Mouse (Mus musculus) heart, adult 8-10 months (tissue): ENCODE results near the gene Gm20388. TPM values are rescaled to one million over a fixed set of nuclear protein-coding genes. Genes with fewer than 3 reads are reported as not detected.

ENCODE experiments used
- DNase-seq: peaks from one replicate; pipeline ENCODE4 v3.0.0; 2022; ENCODE audit warnings: low spot score
- total RNA-seq, 4 experiments: library from RNA; stranded (reverse); gene quantifications; 2 replicates each; pipeline ENCODE4 v1.2.4; 2022

Gene Gm20388
- total RNA-seq, 4 experiments from 2014 or later, result 4.2 to 6.7 TPM; not detected in 2

DNA sequence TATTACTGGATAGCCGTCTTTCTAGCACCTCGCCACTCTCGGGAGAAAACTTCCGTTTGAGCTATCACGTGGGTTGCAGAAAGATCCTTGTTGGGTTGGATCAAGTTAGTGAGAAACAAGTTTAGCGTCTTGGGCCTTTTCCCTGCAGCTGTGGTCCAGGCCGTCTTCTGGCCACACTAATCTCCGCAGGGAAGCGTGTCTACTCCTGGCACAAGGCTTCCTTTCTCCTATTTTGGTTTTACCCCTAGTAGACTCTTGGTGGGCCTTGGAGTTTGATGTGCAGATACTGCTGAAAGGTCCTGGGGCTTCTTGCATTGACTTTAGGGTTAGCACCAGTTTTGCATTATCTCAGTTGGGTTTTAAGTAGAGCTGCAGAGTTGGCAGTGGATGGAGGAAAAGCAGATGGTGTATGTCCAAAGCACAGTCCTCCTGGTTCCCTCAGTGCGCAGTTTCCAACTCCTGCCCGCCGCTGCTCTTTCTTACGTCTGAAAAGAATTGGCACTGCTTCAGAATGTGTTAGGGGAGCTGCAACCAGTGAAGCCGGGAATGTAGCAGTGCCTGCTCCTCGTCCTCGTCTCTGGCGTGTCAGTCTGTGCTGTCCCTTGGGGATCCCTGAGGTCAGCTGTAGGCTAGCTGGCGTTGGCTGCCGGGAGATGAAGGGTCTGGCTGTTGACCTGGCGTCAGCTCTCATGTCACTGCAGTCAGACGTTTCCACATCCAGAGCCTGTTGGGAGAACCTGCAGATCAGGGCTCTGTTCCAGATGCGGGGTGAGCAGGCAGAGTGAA lies 2107.6 kb downstream of the Gm20388 start:
- peak; percentile 41 for DNase-seq

- no peak for DNase-seq
These were observed 2108.5 kb downstream of the Gm20388 start for GRCm38 (mm10) chr8:122019162-122019561.

DNA sequence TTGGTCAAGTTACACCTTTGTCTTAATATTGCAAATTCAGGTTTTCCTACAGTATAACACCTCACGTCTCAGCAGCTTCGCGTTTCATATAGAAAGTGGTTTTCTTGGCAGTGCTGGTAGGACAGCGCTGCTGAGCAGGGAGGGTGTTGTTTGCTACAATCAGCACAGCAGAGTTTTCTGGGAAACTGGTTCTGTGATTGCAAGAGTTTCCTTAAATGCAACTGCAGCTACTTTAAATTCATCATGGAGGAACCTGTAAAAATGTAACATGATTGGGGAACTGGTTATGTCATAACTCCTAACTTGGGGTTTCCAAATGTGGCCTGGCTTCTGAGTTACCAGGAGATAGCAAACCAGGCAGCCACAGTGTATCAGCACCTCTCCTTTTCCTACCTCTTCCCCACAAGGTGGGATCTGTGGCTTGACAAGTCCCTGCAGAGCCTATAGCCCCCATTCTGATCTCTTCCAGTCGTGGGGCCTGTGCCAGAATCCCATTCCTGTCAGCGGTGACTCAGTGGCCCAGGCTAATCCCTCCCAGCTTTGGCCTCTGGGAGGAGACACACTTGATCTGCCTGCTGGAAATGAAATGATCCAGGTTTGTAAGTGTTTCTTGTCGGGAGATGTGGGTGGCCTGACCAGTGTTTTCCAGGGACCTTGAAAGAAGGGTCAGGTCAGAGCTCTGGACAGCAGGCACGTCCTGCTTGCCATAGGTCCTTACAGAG lies 2109.6 kb downstream of the Gm20388 start:
- DNase-seq, result no peak

GRCm38 (mm10) chr8:122021725-122022124 lies 2111.1 kb downstream of the Gm20388 start:
- no peak for DNase-seq

GRCm38 (mm10) chr8:122022274-122022673 lies 2111.6 kb downstream of the Gm20388 start:
- DNase-seq, result no peak

DNA sequence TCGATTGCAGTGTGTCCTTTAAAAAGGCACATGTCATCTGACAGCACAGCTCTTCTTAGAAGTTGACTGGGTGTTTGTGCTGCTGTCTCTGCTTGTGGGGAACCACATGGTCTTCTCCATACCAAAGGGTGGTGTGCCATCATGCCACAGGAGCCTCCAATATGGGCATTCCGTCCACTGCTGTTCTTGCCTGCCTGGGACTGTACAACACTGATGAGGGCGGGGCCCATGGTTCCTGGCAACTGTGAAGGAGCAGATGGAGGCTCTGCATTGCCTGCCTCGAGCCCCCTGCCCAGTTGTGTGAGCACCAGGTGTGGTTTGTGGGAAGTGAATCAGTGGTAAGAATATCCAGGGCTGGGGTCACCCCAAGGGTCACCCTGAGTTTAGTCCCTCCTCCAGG lies 2112.1 kb downstream of the Gm20388 start:
- no peak for DNase-seq

- no peak for DNase-seq
These were observed 2114.9 kb downstream of the Gm20388 start for GRCm38 (mm10) chr8:122025546-122025945.

- DNase-seq, result no peak
These were observed 2117.5 kb downstream of the Gm20388 start for GRCm38 (mm10) chr8:122028116-122028515.

DNA sequence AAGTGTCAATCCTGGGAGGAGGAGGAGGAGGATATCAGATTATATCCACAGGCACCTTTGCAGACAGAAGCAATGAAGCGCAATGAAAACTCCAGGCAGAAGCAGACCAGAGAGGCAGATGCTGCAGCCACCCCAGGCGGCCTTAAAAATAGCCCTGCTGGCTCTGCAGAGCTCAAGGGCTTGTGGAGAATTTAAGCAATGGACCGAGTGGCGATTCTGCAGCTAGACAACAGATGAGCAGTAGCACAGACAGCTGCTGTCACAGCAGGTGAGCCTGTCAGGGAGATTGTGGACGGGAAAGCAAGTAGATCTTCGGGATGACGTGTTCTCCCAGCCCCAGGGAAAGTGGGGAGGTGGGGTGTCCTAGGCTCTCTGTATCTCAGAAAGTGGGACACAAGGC lies 2120.3 kb downstream of the Gm20388 start:
- DNase-seq, result no peak

DNA sequence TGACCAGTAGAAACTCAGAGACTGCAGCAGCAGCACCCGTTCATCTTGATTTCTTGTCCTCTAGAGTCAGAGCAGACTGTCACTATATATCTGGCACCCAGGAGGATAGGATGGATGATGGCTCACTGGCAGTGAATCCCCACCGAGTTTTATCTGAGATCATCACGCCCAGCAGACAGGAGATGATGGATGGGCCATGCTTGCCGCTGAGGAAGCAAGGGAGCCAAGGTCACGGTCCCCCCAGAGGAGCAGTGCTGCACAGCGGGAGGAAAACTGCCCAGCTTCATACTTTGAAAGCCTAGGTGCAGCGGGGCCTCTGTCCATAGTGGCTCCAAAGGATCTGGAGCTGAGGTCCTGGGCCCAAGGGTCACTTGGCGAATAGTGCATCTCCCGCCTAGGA lies 2122.1 kb downstream of the Gm20388 start:
- no peak for DNase-seq

- no peak for DNase-seq
These were observed 2124.9 kb downstream of the Gm20388 start for GRCm38 (mm10) chr8:122035543-122035942.

- no peak for DNase-seq
These were observed 2125.7 kb downstream of the Gm20388 start for GRCm38 (mm10) chr8:122036325-122036724.

DNA sequence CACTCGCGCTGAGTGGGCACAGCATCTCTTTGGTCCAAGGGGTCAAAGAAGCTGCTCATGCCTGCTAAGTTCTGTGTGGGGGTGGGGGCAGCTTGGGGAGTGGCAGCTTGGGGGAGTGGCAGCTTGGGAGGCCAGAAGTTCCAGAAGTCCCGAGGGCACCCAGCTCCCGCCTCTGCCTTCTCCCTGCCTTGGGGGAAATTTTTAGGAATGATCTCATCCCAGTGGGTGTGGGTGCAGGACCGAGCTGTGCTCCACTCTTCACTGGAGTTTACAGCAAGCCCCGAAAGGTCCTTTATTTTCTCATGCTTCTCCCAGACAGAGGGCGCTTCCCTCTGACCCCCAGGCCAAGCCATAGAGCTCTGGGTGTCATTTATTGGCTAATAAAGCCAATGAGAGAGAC lies 2126.6 kb downstream of the Gm20388 start:
- DNase-seq, result no peak

DNA sequence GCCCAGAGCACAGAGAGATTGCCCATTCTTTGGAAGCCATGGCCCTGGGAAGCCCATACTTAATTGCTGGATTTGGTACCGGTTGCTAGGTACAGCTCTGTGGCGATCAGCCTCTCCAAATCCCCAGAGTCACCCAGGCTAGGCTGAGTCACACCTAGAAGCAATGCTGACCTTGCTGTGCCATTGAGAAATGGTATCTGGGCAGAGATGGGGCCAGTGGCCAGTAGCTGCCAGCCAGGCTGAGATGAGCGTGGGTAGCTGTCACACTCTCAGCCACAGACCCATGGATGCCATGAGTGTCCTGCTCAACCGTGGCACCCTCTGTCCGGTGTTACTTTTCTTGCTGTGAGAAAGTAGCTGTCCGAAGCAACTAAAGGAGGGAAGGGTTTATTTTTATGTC lies 2127.4 kb downstream of the Gm20388 start:
- no peak for DNase-seq

- DNase-seq, result no peak
These were observed 2128.8 kb downstream of the Gm20388 start for GRCm38 (mm10) chr8:122039452-122039851.

GRCm38 (mm10) chr8:122047206-122047870 lies 2136.7 kb downstream of the Gm20388 start:
- peak; percentile 30 for DNase-seq

GRCm38 (mm10) chr8:122049266-122049665 lies 2138.6 kb downstream of the Gm20388 start:
- no peak for DNase-seq

DNA sequence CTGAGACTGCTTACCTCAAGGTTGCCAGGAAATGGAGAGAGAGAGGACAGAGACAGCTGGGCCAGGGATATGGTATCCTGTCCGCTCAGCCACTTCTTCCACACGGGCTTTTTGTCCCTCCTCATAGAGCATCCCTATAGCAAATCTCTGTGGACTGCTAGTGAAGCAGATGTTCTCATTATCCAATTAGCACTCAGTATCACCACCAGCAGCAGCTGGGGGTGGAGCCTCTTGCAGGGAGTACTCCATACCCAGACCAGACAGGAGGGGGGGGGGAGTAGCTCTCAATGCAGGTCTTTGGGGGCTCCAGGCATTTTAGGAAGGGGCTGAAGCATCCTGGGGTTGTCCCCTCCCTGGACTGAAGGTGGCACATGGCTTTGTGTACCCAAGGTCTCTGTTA lies 2139.3 kb downstream of the Gm20388 start:
- no peak for DNase-seq

GRCm38 (mm10) chr8:122050620-122051019 lies 2140.0 kb downstream of the Gm20388 start:
- DNase-seq, result no peak

DNA sequence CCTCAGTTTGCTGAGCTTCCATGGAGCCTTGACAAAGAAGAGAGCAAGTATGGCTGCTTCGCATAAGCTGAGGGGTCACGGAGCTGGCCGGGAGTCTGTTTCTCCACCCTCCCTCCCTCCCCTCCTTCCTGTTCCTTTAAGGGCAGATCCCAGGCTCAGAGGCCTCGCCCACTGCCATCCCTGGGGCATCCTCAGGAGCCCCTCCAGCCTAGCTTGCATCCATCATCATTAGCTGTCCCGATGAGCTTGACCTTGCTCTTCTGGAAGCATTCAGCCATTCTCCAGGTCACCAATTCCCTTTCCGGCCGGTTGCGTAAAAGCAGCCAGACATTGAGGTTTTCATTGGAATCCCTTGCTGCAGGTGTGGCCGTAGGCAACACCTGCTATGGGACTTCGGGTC lies 2144.7 kb downstream of the Gm20388 start:
- DNase-seq, result no peak

DNA sequence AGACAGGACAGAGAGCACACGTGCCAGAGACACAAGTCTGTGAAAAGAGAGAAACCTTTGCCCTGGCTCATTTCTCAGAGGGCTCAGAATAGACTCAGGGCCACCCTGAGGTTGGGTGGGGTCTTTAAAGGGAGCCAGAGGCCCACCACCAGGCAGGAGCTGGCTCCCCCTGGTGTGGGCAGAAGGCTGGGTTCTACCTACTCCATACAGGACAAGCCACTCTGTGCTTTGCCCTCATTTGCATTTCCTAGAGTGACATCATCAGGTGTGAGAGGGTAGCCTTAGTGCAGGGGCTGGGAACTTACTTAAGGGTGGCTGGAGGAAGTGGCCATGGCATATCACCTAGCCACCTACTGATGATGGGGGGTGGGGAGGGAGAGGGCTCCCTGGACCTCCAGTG lies 2145.5 kb downstream of the Gm20388 start:
- no peak for DNase-seq

GRCm38 (mm10) chr8:122056882-122057281 lies 2146.2 kb downstream of the Gm20388 start:
- DNase-seq, result no peak

GRCm38 (mm10) chr8:122058510-122058909 lies 2147.9 kb downstream of the Gm20388 start:
- no peak for DNase-seq
